Mouse (Mus musculus) testis, adult 2 months (tissue): ENCODE data around the gene Gja5.

ENCODE experiments used
- CTCF ChIP-seq: fragments of 200-500 bp; IDR thresholded peaks from 2 replicates; pipeline ENCODE4 v1.5.1; 2012; ENCODE audit warnings: low read depth, mild to moderate bottlenecking, inconsistent platforms, low read length, moderate library complexity; ENCODE audit not compliant: control insufficient read depth, insufficient read depth, insufficient replicate concordance
- POLR2A ChIP-seq: fragments of 200-500 bp; IDR thresholded peaks from 2 replicates; pipeline ENCODE4 v1.6.1; 2012; ENCODE audit warnings: low read depth, mild to moderate bottlenecking, inconsistent platforms, low read length, moderate library complexity; ENCODE audit not compliant: control insufficient read depth

GRCm38 (mm10) chr3:97052069-97052799, 147.7 kb downstream of the Gja5 start:
- no peak for TF ChIP-seq CTCF
- no peak for TF ChIP-seq POLR2A
